ENCODE assay signal across 24 mouse cellular contexts in the genomic region with DNA sequence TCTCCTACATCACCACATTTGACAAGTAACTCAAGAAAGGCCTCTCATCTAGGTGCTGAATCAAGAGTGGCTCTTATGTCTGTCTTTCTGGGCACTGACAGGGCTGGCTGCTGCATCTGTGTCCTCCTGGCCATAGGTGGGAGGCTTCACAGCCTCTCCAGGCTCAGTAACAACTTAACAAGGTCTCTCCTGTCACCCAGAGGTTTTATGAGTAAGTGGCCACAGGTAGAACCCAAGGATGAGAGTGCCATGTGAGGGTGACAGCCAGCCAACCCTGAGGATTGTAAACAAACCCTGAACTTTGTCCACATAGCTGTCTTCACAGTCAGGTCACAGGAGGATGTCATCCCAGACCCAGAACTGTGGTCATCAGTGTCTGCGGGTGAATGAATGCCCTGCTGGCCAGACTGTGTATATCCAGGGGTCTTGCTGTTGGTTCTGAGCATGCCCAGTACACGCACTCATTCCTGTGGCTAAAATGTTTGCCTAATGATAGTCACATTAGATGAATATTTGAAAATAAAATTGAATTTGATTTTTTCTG. TPM values are rescaled to one million over a fixed set of nuclear protein-coding genes. Genes with fewer than 3 reads are reported as not detected.
A peak's percentile ranks its signal among the peaks of the same experiment; 100 is the strongest.
DNase-seq lines count a peak whose midpoint lies in the region; ATAC-seq and TF ChIP-seq lines count a peak whose summit lies in the region.
"Had no signal": no experiment of that assay in that cellular context is flagged by ENCODE, and none has a peak within 500 bp of the region (broad histone marks: within the 10 kb centered on the region; RNA-seq: fewer than 3 reads in every experiment).

No protein-coding gene starts in this region.

- peak; percentile 54 for TF ChIP-seq CTCF in liver, adult 2 months (IDR thresholded peaks at IDR 0.05; ENCODE audit: low read depth, low read length)

- no peaks in the 10 kb centered on the region for H3K9me3 ChIP-seq in forebrain, embryonic 11.5 days (ENCODE audit: control insufficient read depth, low read length)
- no peaks in the 10 kb centered on the region for H3K9me3 ChIP-seq in forebrain, embryonic 12.5 days
- H3K9me3 ChIP-seq: embryonic facial prominence, embryonic 13.5 days; heart, embryonic 13.5 days; hindbrain, embryonic 12.5 days had no signal

- WGBS in forebrain, embryonic 11.5 days: 65% methylated on average over 2 of the region's 2 CpGs
- 55% methylated on average over 2 of the region's 2 CpGs for WGBS in forebrain, embryonic 12.5 days
- 27% methylated on average over 2 of the region's 2 CpGs for WGBS in liver, adult 2 months

- no peak overlapping the region for H3K4me3 ChIP-seq in forebrain, embryonic 11.5 days (ENCODE audit: low read depth, low read length)
- H3K4me3 ChIP-seq in forebrain, embryonic 12.5 days (replicated peaks): no peak overlapping the region
- H3K4me3 ChIP-seq in liver, adult 2 months (ENCODE audit: insufficient read depth, low read depth, low read length): no peak overlapping the region
- H3K4me3 ChIP-seq: embryonic facial prominence, embryonic 13.5 days; gastrocnemius, adult 2 months; heart, embryonic 13.5 days; hindbrain, embryonic 12.5 days had no signal

- no peak overlapping the region for H3K27ac ChIP-seq in forebrain, embryonic 11.5 days (ENCODE audit: low read depth, low read length)
- H3K27ac ChIP-seq in forebrain, embryonic 12.5 days: no peak overlapping the region
- peak overlapping the region; percentile 14; the same call in 1 of the 2 replicates for H3K27ac ChIP-seq in liver, adult 2 months (replicated peaks; ENCODE audit: insufficient read depth, low read depth, low read length)
- H3K27ac ChIP-seq: embryonic facial prominence, embryonic 13.5 days; gastrocnemius, adult 2 months; heart, embryonic 13.5 days; hindbrain, embryonic 12.5 days had no signal

- H3K4me2 ChIP-seq in forebrain, embryonic 11.5 days (ENCODE audit: low read depth, low read length, severe bottlenecking): no peak overlapping the region
- no peak overlapping the region for H3K4me2 ChIP-seq in forebrain, embryonic 12.5 days
- H3K4me2 ChIP-seq: embryonic facial prominence, embryonic 13.5 days; heart, embryonic 13.5 days; hindbrain, embryonic 12.5 days had no signal

- no peak for ATAC-seq in forebrain, embryonic 11.5 days (replicated peaks; ENCODE audit: low FRiP score)
- ATAC-seq in forebrain, embryonic 12.5 days (ENCODE audit: low FRiP score): no peak
- ATAC-seq: CD4-positive, CD25-positive, alpha-beta regulatory T cell, adult 4 months; forebrain, embryonic 14.5 days had no signal

- no peaks in the 10 kb centered on the region for H3K27me3 ChIP-seq in forebrain, embryonic 11.5 days (ENCODE audit: control insufficient read depth, insufficient read depth, low read length)
- no peaks in the 10 kb centered on the region for H3K27me3 ChIP-seq in forebrain, embryonic 12.5 days
- H3K27me3 ChIP-seq in liver, adult 2 months (ENCODE audit: control insufficient read depth, insufficient read depth, low read length): no peaks in the 10 kb centered on the region
- H3K27me3 ChIP-seq: embryonic facial prominence, embryonic 13.5 days; heart, embryonic 13.5 days; hindbrain, embryonic 12.5 days had no signal

- peak; percentile 22 for DNase-seq in forebrain, embryonic 11.5 days (ENCODE audit: low spot score)
- peak; percentile 12 for DNase-seq in kidney, adult 11 months
- DNase-seq in kidney, adult 8-10 months: no peak
- DNase-seq in liver, adult 2 months (ENCODE audit: extremely low read depth, low read depth, low spot score): peak; percentile 92
- DNase-seq in liver: no peak
- no peak for DNase-seq in layer of hippocampus, postnatal 36 days
- DNase-seq: adrenal gland, adult 2 months; adrenal gland, postnatal 25 days; B cell, adult 2 months; cerebellum, adult 18-20 months; cerebellum, adult 9-11 months; cerebellum, postnatal 36 days; gastrocnemius, adult 2 months; gastrocnemius, postnatal 25 days; heart, postnatal 4 days had no signal

- H3K4me1 ChIP-seq in forebrain, embryonic 11.5 days (replicated peaks; ENCODE audit: control insufficient read depth, insufficient read depth, low read length): no peaks in the 10 kb centered on the region
- no peaks in the 10 kb centered on the region for H3K4me1 ChIP-seq in forebrain, embryonic 12.5 days
- H3K4me1 ChIP-seq in liver, adult 2 months (ENCODE audit: control insufficient read depth, insufficient read depth, low read length): peaks cover 6% of the 10 kb centered on the region; the same call in 1 of the 2 replicates
- H3K4me1 ChIP-seq: embryonic facial prominence, embryonic 13.5 days; heart, embryonic 13.5 days; hindbrain, embryonic 12.5 days had no signal

- TF ChIP-seq POLR2A in liver, adult 2 months (IDR thresholded peaks at IDR 0.05; ENCODE audit: extremely low read depth, insufficient read depth, low read length): no peak

- no peaks in the 10 kb centered on the region for H3K79me2 ChIP-seq in liver, adult 2 months (ENCODE audit: control insufficient read depth, insufficient read depth, low read length)

- no peaks in the 10 kb centered on the region for H3K36me3 ChIP-seq in forebrain, embryonic 11.5 days (ENCODE audit: control insufficient read depth, insufficient read depth, low read length)
- no peaks in the 10 kb centered on the region for H3K36me3 ChIP-seq in forebrain, embryonic 12.5 days (replicated peaks)
- H3K36me3 ChIP-seq in liver, adult 2 months (ENCODE audit: control insufficient read depth, insufficient read depth, low read length): no peaks in the 10 kb centered on the region
- H3K36me3 ChIP-seq: embryonic facial prominence, embryonic 13.5 days; heart, embryonic 13.5 days; hindbrain, embryonic 12.5 days had no signal

- no peak overlapping the region for H3K9ac ChIP-seq in forebrain, embryonic 11.5 days (ENCODE audit: low read length)
- H3K9ac ChIP-seq in forebrain, embryonic 12.5 days: no peak overlapping the region
- H3K9ac ChIP-seq in liver, adult 2 months (ENCODE audit: low read depth, low read length): no peak overlapping the region
- H3K9ac ChIP-seq: embryonic facial prominence, embryonic 13.5 days; heart, embryonic 13.5 days; hindbrain, embryonic 12.5 days had no signal

RNA-seq across cellular contexts. Expression of gene Rnf4, which starts 16.5 kb away (rescaled TPM):
- polyA plus RNA-seq in forebrain, embryonic 11.5 days (2014; fragmentation: Nextera tagmentation; extraction: Ambion mirVana): 199 and 201 TPM in 2 replicates
- 178 and 180 TPM in 2 replicates for polyA plus RNA-seq in forebrain, embryonic 12.5 days (2016; fragmentation: Nextera tagmentation; extraction: Ambion mirVana)
- 76.7 and 78.3 TPM in 2 replicates for total RNA-seq in liver, adult 2 months (2014; rRNA removed)
- polyA plus RNA-seq in liver, adult 2 months (2012; rRNA removed): 46.2 and 50.6 TPM in 2 replicates
- total RNA-seq in layer of hippocampus, postnatal 36 days (2021): 10 to 100 TPM; 84.8 to 85.9 TPM

RNA-seq across cellular contexts. Expression of gene Cfap99, which starts 31.2 kb away (rescaled TPM):
- polyA plus RNA-seq in forebrain, embryonic 11.5 days (2014; fragmentation: Nextera tagmentation; extraction: Ambion mirVana): not detected in 2 replicates
- not detected in 2 replicates for polyA plus RNA-seq in forebrain, embryonic 12.5 days (2016; fragmentation: Nextera tagmentation; extraction: Ambion mirVana)
- total RNA-seq in liver, adult 2 months (2014; rRNA removed): not detected in 2 replicates
- not detected in 2 replicates for polyA plus RNA-seq in liver, adult 2 months (2012; rRNA removed)
- under 1 TPM; 0.32 to 0.40 TPM for total RNA-seq in layer of hippocampus, postnatal 36 days (2021)
- total RNA-seq: adrenal gland, adult 2 months; adrenal gland, postnatal 25 days; gastrocnemius, adult 2 months; gastrocnemius, postnatal 25 days; granulocyte monocyte progenitor cell, adult 5-6 weeks; heart, postnatal 4 days; MEL had no signal
- polyA plus RNA-seq: adrenal gland, adult 2 months; CD4-positive, CD25-positive, alpha-beta regulatory T cell, adult 4 months; embryonic facial prominence, embryonic 13.5 days; heart, embryonic 13.5 days; heart, postnatal 0 days had no signal

RNA-seq across cellular contexts. Expression of gene Zfyve28, which starts 31.3 kb away (rescaled TPM):
- polyA plus RNA-seq in forebrain, embryonic 11.5 days (2014; fragmentation: Nextera tagmentation; extraction: Ambion mirVana): 1.6 TPM in 2 replicates
- polyA plus RNA-seq in forebrain, embryonic 12.5 days (2016; fragmentation: Nextera tagmentation; extraction: Ambion mirVana): 2.1 and 2.6 TPM in 2 replicates
- total RNA-seq in liver, adult 2 months (2014; rRNA removed): 0.07 TPM in 1 of 2 replicates, not detected in the other
- 0.15 TPM in 1 of 2 replicates, not detected in the other for polyA plus RNA-seq in liver, adult 2 months (2012; rRNA removed)
- 10 to 100 TPM; 32.0 to 33.1 TPM for total RNA-seq in layer of hippocampus, postnatal 36 days (2021)
- total RNA-seq: granulocyte monocyte progenitor cell, adult 5-6 weeks had no signal

RNA-seq across cellular contexts. Expression of gene Fam193a, which starts 50.2 kb away (rescaled TPM):
- polyA plus RNA-seq in forebrain, embryonic 11.5 days (2014; fragmentation: Nextera tagmentation; extraction: Ambion mirVana): 19.6 TPM in 2 replicates
- polyA plus RNA-seq in forebrain, embryonic 12.5 days (2016; fragmentation: Nextera tagmentation; extraction: Ambion mirVana): 17.8 and 19.9 TPM in 2 replicates
- 10.2 and 12.6 TPM in 2 replicates for total RNA-seq in liver, adult 2 months (2014; rRNA removed)
- 16.4 and 22.6 TPM in 2 replicates for polyA plus RNA-seq in liver, adult 2 months (2012; rRNA removed)
- 10 to 100 TPM; 41.3 to 42.7 TPM for total RNA-seq in layer of hippocampus, postnatal 36 days (2021)

Comparison
In these comparisons a context has a peak if more than half of its experiments do, and no peak if none do; other contexts are left out.
1. DNase-seq: peak in forebrain, embryonic 11.5 days (single experiment), kidney, adult 11 months (single experiment) and liver, adult 2 months (single experiment); none in kidney, adult 8-10 months (0 of 2), liver (single experiment) and layer of hippocampus, postnatal 36 days (0 of 2).